8 mouse cellular contexts compared by ENCODE assay signal in genomic region chr7:102267113-102267579, GRCm38 (mm10). TPM values are rescaled to one million over a fixed set of nuclear protein-coding genes. Genes with fewer than 3 reads are reported as not detected.
A peak's percentile ranks its signal among the peaks of the same experiment; 100 is the strongest.
DNase-seq lines count a peak whose midpoint lies in the region; ATAC-seq and TF ChIP-seq lines count a peak whose summit lies in the region.

No protein-coding gene starts in this region.

- peak overlapping the region; percentile 95 for H3K4me3 ChIP-seq in gastrocnemius, adult 2 months
- H3K4me3 ChIP-seq in hindbrain, postnatal 0 days (ENCODE audit: low read length), result peak overlapping the region; percentile 86
- H3K4me3 ChIP-seq in left cerebral cortex, adult 2 months, result peak overlapping the region; percentile 100
- peak overlapping the region; percentile 36 for H3K4me3 ChIP-seq in macrophage (ENCODE audit: inconsistent target)

- H3K36me3 ChIP-seq in hindbrain, postnatal 0 days (ENCODE audit: insufficient read depth, low read length), result no peaks in the 10 kb centered on the region
- no peaks in the 10 kb centered on the region for H3K36me3 ChIP-seq in macrophage (ENCODE audit: inconsistent target)

- under 1% methylated on average over 34 of the region's 34 CpGs for WGBS in hindbrain, postnatal 0 days
- under 1% methylated on average over 31 of the region's 34 CpGs for WGBS in macrophage (ENCODE audit: missing documents)

- H3K4me1 ChIP-seq in hindbrain, postnatal 0 days (ENCODE audit: insufficient read depth, low read length), result peaks cover 20% of the 10 kb centered on the region

- peak; percentile 97 for TF ChIP-seq CTCF in gastrocnemius, adult 2 months (IDR thresholded peaks at IDR 0.05)
- peak; percentile 92 for TF ChIP-seq CTCF in hindbrain, postnatal 0 days (IDR thresholded peaks at IDR 0.05; ENCODE audit: low read depth)
- TF ChIP-seq CTCF in left cerebral cortex, adult 2 months (IDR thresholded peaks at IDR 0.05), result peak; percentile 96

- H3K9ac ChIP-seq in hindbrain, postnatal 0 days (replicated peaks; ENCODE audit: low read length), result peak overlapping the region; percentile 68

- peak; percentile 68 for ATAC-seq in activated CD4-positive, CD25-positive, alpha-beta regulatory T cell, adult 4 months
- ATAC-seq in common myeloid progenitor, adult 5-6 weeks (replicated peaks; ENCODE audit: low read depth, poor library complexity, severe bottlenecking), result peak; percentile 78
- ATAC-seq in hindbrain, postnatal 0 days, result peak; percentile 94

- peak overlapping the region; percentile 99 for H3K27ac ChIP-seq in gastrocnemius, adult 2 months
- H3K27ac ChIP-seq in hindbrain, postnatal 0 days, result peak overlapping the region; percentile 65
- H3K27ac ChIP-seq in left cerebral cortex, adult 2 months, result peak overlapping the region; percentile 89
- peak overlapping the region; percentile 83 for H3K27ac ChIP-seq in macrophage

- peaks cover 41% of the 10 kb centered on the region; the same call in 1 of the 2 replicates for H3K79me2 ChIP-seq in macrophage (ENCODE audit: inconsistent target)

- intact Hi-C loops in gastrocnemius, adult 2 months (cut with DNase I), result loop anchor here (1.0 to 5.0 kb wide), 2 partner anchors 100 to 150 kb away; no protein-coding TSS in a partner anchor
- intact Hi-C loops in left cerebral cortex, adult 2 months (cut with DNase I), result loop anchor here (1.0 to 5.0 kb wide), 3 partner anchors 85 to 150 kb away; no protein-coding TSS in a partner anchor

- no peaks in the 10 kb centered on the region for H3K27me3 ChIP-seq in hindbrain, postnatal 0 days (ENCODE audit: insufficient read depth, low read length)

- H3K9me3 ChIP-seq in hindbrain, postnatal 0 days (ENCODE audit: low read length), result no peaks in the 10 kb centered on the region

- DNase-seq in gastrocnemius, adult 2 months, result peak; percentile 96
- DNase-seq in hindbrain, postnatal 0 days (ENCODE audit: low spot score), result peak; percentile 97
- peak; percentile 93 to 95 for DNase-seq in left cerebral cortex, adult 2 months (ENCODE audit: extremely low spot score in 1 of 2, low spot score in 2 of 2)
- peak; percentile 80 for DNase-seq in retina, postnatal 7 days (ENCODE audit: low read depth, low spot score)
- peak; percentile 91 to 93 for DNase-seq in urinary bladder, adult 18-20 months (ENCODE audit: low spot score in 2 of 2)

- peak overlapping the region; percentile 88 for H3K4me2 ChIP-seq in hindbrain, postnatal 0 days (ENCODE audit: low read depth, low read length)

RNA-seq across cellular contexts. Expression of gene Stim1, which starts 0.5 kb away (rescaled TPM):
- polyA plus RNA-seq in activated CD4-positive, CD25-positive, alpha-beta regulatory T cell, adult 4 months (2017; shearing (Covaris generic)), result 10 to 100 TPM; 39.4 to 46.8 TPM
- 20.5 and 41.0 TPM in 2 replicates for total RNA-seq in common myeloid progenitor, adult 5-6 weeks (2017)
- 100 to 1,000 TPM; 156 to 196 TPM for total RNA-seq in gastrocnemius, adult 2 months (2021)
- total RNA-seq in hindbrain, postnatal 0 days (2014; rRNA removed), result 32.9 and 34.6 TPM in 2 replicates
- polyA plus RNA-seq in hindbrain, postnatal 0 days (2015; fragmentation: Nextera tagmentation; extraction: Ambion mirVana), result 17.5 and 17.9 TPM in 2 replicates
- 10 to 100 TPM; 79.9 to 85.5 TPM for total RNA-seq in left cerebral cortex, adult 2 months (2021)
- total RNA-seq in macrophage (2018; cell fraction: chromatin; rRNA removed), result 10 to 100 TPM; 16.3 to 80.2 (median 56.7) TPM
- 10 to 100 TPM; 27.4 to 46.5 (median 37.8) TPM for total RNA-seq in macrophage (2018; cell fraction: cytosol; rRNA removed)
- total RNA-seq in macrophage (2018; cell fraction: nucleus; rRNA removed), result 10 to 100 TPM; 29.1 to 75.2 (median 49.1) TPM
- polyA plus RNA-seq in macrophage (2018), result 32.9 to 38.1 TPM (median 35.0 TPM) in 3 replicates

RNA-seq across cellular contexts. Expression of gene Rhog, which starts 11.3 kb away (rescaled TPM):
- polyA plus RNA-seq in activated CD4-positive, CD25-positive, alpha-beta regulatory T cell, adult 4 months (2017; shearing (Covaris generic)), result 100 to 1,000 TPM; 179 to 195 TPM
- 40.9 and 43.0 TPM in 2 replicates for total RNA-seq in common myeloid progenitor, adult 5-6 weeks (2017)
- 10 to 100 TPM; 14.7 to 17.0 TPM for total RNA-seq in gastrocnemius, adult 2 months (2021)
- 12.8 and 17.0 TPM in 2 replicates for total RNA-seq in hindbrain, postnatal 0 days (2014; rRNA removed)
- polyA plus RNA-seq in hindbrain, postnatal 0 days (2015; fragmentation: Nextera tagmentation; extraction: Ambion mirVana), result 22.1 and 22.6 TPM in 2 replicates
- total RNA-seq in left cerebral cortex, adult 2 months (2021), result 10 to 100 TPM; 19.2 to 21.7 TPM
- total RNA-seq in macrophage (2018; cell fraction: chromatin; rRNA removed), result 10 to 100 TPM; 25.0 to 98.8 (median 68.0) TPM
- total RNA-seq in macrophage (2018; cell fraction: cytosol; rRNA removed), result 100 to 1,000 TPM; 340 to 655 (median 502) TPM
- 100 to 1,000 TPM; 107 to 292 (median 177) TPM for total RNA-seq in macrophage (2018; cell fraction: nucleus; rRNA removed)
- 307 to 396 TPM (median 393 TPM) in 3 replicates for polyA plus RNA-seq in macrophage (2018)

RNA-seq across cellular contexts. Expression of gene Pgap2, which starts 57.1 kb away (rescaled TPM):
- polyA plus RNA-seq in activated CD4-positive, CD25-positive, alpha-beta regulatory T cell, adult 4 months (2017; shearing (Covaris generic)), result 10 to 100 TPM; 47.6 to 62.3 TPM
- 23.1 and 30.9 TPM in 2 replicates for total RNA-seq in common myeloid progenitor, adult 5-6 weeks (2017)
- 10 to 100 TPM; 27.2 to 29.4 TPM for total RNA-seq in gastrocnemius, adult 2 months (2021)
- total RNA-seq in hindbrain, postnatal 0 days (2014; rRNA removed), result 50.0 and 73.0 TPM in 2 replicates
- polyA plus RNA-seq in hindbrain, postnatal 0 days (2015; fragmentation: Nextera tagmentation; extraction: Ambion mirVana), result 59.3 and 61.7 TPM in 2 replicates
- 10 to 100 TPM; 23.1 to 24.6 TPM for total RNA-seq in left cerebral cortex, adult 2 months (2021)
- total RNA-seq in macrophage (2018; cell fraction: chromatin; rRNA removed), result 100 to 1,000 TPM in 12 of 26 experiments, 10 to 100 TPM in 14; 35.0 to 252 (median 88.7) TPM
- total RNA-seq in macrophage (2018; cell fraction: cytosol; rRNA removed), result 100 to 1,000 TPM in 13 of 26 experiments, 10 to 100 TPM in 13; 48.3 to 295 (median 135) TPM
- 100 to 1,000 TPM in 15 of 26 experiments, 10 to 100 TPM in 11; 32.0 to 256 (median 136) TPM for total RNA-seq in macrophage (2018; cell fraction: nucleus; rRNA removed)
- 35.9 to 98.6 TPM (median 72.6 TPM) in 3 replicates for polyA plus RNA-seq in macrophage (2018)

RNA-seq across cellular contexts. Expression of gene Nup98, which starts 57.2 kb away (rescaled TPM):
- 10 to 100 TPM; 33.8 to 33.9 TPM for polyA plus RNA-seq in activated CD4-positive, CD25-positive, alpha-beta regulatory T cell, adult 4 months (2017; shearing (Covaris generic))
- 54.7 and 60.9 TPM in 2 replicates for total RNA-seq in common myeloid progenitor, adult 5-6 weeks (2017)
- total RNA-seq in gastrocnemius, adult 2 months (2021), result 10 to 100 TPM; 27.0 to 28.0 TPM
- total RNA-seq in hindbrain, postnatal 0 days (2014; rRNA removed), result 33.9 and 37.1 TPM in 2 replicates
- 11.0 and 11.2 TPM in 2 replicates for polyA plus RNA-seq in hindbrain, postnatal 0 days (2015; fragmentation: Nextera tagmentation; extraction: Ambion mirVana)
- total RNA-seq in left cerebral cortex, adult 2 months (2021), result 10 to 100 TPM; 41.6 to 45.3 TPM
- 100 to 1,000 TPM; 148 to 312 (median 209) TPM for total RNA-seq in macrophage (2018; cell fraction: chromatin; rRNA removed)
- 10 to 100 TPM; 50.5 to 76.2 (median 61.5) TPM for total RNA-seq in macrophage (2018; cell fraction: cytosol; rRNA removed)
- 100 to 1,000 TPM; 104 to 290 (median 140) TPM for total RNA-seq in macrophage (2018; cell fraction: nucleus; rRNA removed)
- polyA plus RNA-seq in macrophage (2018), result 30.0 to 31.7 TPM (median 30.9 TPM) in 3 replicates

Comparison
In these comparisons a context has a peak if more than half of its experiments do, and no peak if none do; other contexts are left out.
1. Peak in every context shown above with its lines: DNase-seq, ATAC-seq, H3K4me3 ChIP-seq and H3K27ac ChIP-seq.
2. H3K4me3 ChIP-seq: peak in every context shown above with its lines; median percentile 100 in left cerebral cortex, adult 2 months; 95 in gastrocnemius, adult 2 months; 86 in hindbrain, postnatal 0 days; 36 in macrophage.